Mouse (Mus musculus) lung, embryonic 14.5 days (tissue): Measurements from ENCODE around the gene Oxct2a. TPM values are rescaled to one million over a fixed set of nuclear protein-coding genes. Genes with fewer than 3 reads are reported as not detected.

Experiments
- ATAC-seq: fragments of 200-750 bp; cut with Nextera tagmentation; 2 replicates; pipeline ENCODE4 v1.8.0; 2017; ENCODE audit warnings: mild to moderate bottlenecking, moderate TSS enrichment, moderate library complexity; ENCODE audit not compliant: insufficient read depth
- DNase-seq: peaks from one replicate; pipeline ENCODE4 v3.0.0-alpha.2; 2015
- H3K27ac ChIP-seq: fragments of 300-500 bp; sonication (generic); 2 replicates; pipeline ENCODE4 v1.5.1; 2014; ENCODE audit warnings: low read depth, mild to moderate bottlenecking, moderate library complexity
- H3K27me3 ChIP-seq: fragments of 300-500 bp; sonication (generic); 2 replicates; pipeline ENCODE4 v1.6.1; 2014; ENCODE audit warnings: low read length, control low read depth; ENCODE audit not compliant: insufficient read depth
- H3K36me3 ChIP-seq: fragments of 300-500 bp; sonication (generic); 2 replicates; pipeline ENCODE4 v1.6.1; 2014; ENCODE audit warnings: control low read depth; ENCODE audit not compliant: insufficient read depth
- H3K4me1 ChIP-seq: fragments of 300-500 bp; sonication (generic); 2 replicates; pipeline ENCODE4 v1.6.1; 2014; ENCODE audit warnings: antibody characterized with exemption, control low read depth; ENCODE audit not compliant: insufficient read depth
- H3K4me2 ChIP-seq: fragments of 300-500 bp; sonication (generic); 2 replicates; pipeline ENCODE4 v1.6.1; 2014; ENCODE audit warnings: mild to moderate bottlenecking
- H3K4me3 ChIP-seq: fragments of 300-500 bp; sonication (generic); 2 replicates; pipeline ENCODE4 v1.5.1; 2014; ENCODE audit warnings: low read depth, low read length
- H3K9ac ChIP-seq: fragments of 300-500 bp; sonication (generic); 2 replicates; pipeline ENCODE4 v1.6.1; 2014
- H3K9me3 ChIP-seq: fragments of 300-500 bp; sonication (generic); 2 replicates; pipeline ENCODE4 v1.6.1; 2016; ENCODE audit warnings: low read depth, low read length, control low read depth
- CTCF ChIP-seq: IDR thresholded peaks from 2 replicates; pipeline ENCODE4 v1.5.1; 2016; ENCODE audit warnings: antibody characterized with exemption, low read depth
- WGBS: fragments of 180-500 bp; shearing (Covaris S2); extraction: QIAGEN DNeasy Blood & Tissue Kit; methylation state at CpG from one replicate; pipeline ENCODE4 v1.1.7; 2014; 5-methylcytosine and 5-hydroxymethylcytosine counted together
- polyA plus RNA-seq: library from polyadenylated mRNA; unstranded; fragments of >200 nt; fragmentation: Nextera tagmentation; extraction: Ambion mirVana; gene quantifications from 2 replicates; pipeline ENCODE4 v1.2.1, GENCODE M21; 2014

Gene Oxct2a
- polyA plus RNA-seq, 1 experiment from 2014 or later: not detected

DNA sequence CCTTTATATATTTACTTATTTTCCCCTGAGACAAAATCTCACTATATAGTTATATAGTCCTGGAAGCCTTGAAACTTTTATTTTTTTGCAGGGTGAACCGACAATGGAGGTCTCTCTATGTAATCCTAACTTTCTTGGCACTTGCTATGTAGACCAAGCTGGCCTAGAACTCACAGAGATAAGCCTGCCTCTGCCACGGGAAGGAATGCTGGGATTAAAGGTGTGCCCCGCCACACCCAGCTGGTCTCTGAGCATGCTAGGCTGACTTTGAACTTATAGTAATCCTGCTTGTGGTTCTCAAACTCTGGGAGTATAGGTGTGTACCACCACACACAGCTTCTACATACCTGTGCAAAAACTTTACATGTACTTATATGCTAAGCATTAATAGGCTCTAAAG lies 43.3 kb downstream of the Oxct2a start:
- no peak overlapping the region for H3K4me3 ChIP-seq
- no peak overlapping the region for H3K27ac ChIP-seq
- H3K4me1 ChIP-seq: peaks cover 8% of the 10 kb centered on the region
- H3K9me3 ChIP-seq: no peaks in the 10 kb centered on the region
- WGBS: 64% methylated on average over 3 of the region's 3 CpGs
- H3K4me2 ChIP-seq: no peak overlapping the region
- ATAC-seq: no peak
- no peaks in the 10 kb centered on the region for H3K27me3 ChIP-seq
- H3K36me3 ChIP-seq: peaks cover 4% of the 10 kb centered on the region; the same call in 1 of the 2 replicates
- TF ChIP-seq CTCF: no peak
- no peak for DNase-seq
- H3K9ac ChIP-seq: no peak overlapping the region

Other genes with a start within 250 kb of the Oxct2a start
- 0.70 and 0.79 TPM in 2 replicates for gene Bmp8b, start 218.5 kb downstream of the Oxct2a start, polyA plus RNA-seq
- gene Oxct2b, start 207.4 kb downstream of the Oxct2a start, polyA plus RNA-seq: not detected in 2 replicates
- 109 and 110 TPM in 2 replicates for gene Ppie, start 183.7 kb downstream of the Oxct2a start, polyA plus RNA-seq
- 0.23 and 0.37 TPM in 2 replicates for gene Hpcal4, start 140.4 kb downstream of the Oxct2a start, polyA plus RNA-seq
- gene Nt5c1a, start 122.1 kb downstream of the Oxct2a start, polyA plus RNA-seq: 0.20 TPM in 1 of 2 replicates, not detected in the other
- 34.9 and 36.9 TPM in 2 replicates for gene Heyl, start 90.1 kb downstream of the Oxct2a start, polyA plus RNA-seq
- 46.1 and 50.0 TPM in 2 replicates for gene Pabpc4, start 61.3 kb downstream of the Oxct2a start, polyA plus RNA-seq
- 0.11 and 0.30 TPM in 2 replicates for gene Bmp8a, start 19.6 kb upstream of the Oxct2a start, polyA plus RNA-seq